Mouse (Mus musculus): ENCODE data around the gene Myo1d. TPM values are rescaled to one million over a fixed set of nuclear protein-coding genes. Genes with fewer than 3 reads are reported as not detected.

Gene Myo1d
- polyA plus RNA-seq, 2 experiments = 3.3 to 7.5 TPM

- H3K36me3 ChIP-seq (replicated peaks; ENCODE audit: control insufficient read depth, insufficient read depth, low read depth) = peaks cover 57% of the 10 kb centered on the region
- H3K27ac ChIP-seq = no peak overlapping the region
- H3K27me3 ChIP-seq (ENCODE audit: control insufficient read depth, insufficient read depth, low read length) = no peaks in the 10 kb centered on the region
Measured at GRCm38 (mm10) chr11:80446916-80447315, 332.9 kb downstream of the Myo1d start.

More at GRCm38 (mm10) chr11:80446916-80447315, 332.9 kb downstream of the Myo1d start:
- no peaks in the 10 kb centered on the region for H3K4me1 ChIP-seq (replicated peaks; ENCODE audit: control insufficient read depth in 2 of 2, insufficient read depth in 2 of 2, low read length in 1 of 2)
- H3K9ac ChIP-seq (replicated peaks) = no peak overlapping the region
- ATAC-seq (ENCODE audit: insufficient read depth) = no peak
- no peak overlapping the region for H3K4me2 ChIP-seq (ENCODE audit: low read depth)
- TF ChIP-seq CTCF (IDR thresholded peaks at IDR 0.05; ENCODE audit: low read depth) (no peak), EP300 (IDR thresholded peaks at IDR 0.05; ENCODE audit: low read depth) (no peak)
- no peaks in the 10 kb centered on the region for H3K9me3 ChIP-seq (ENCODE audit: control insufficient read depth, low read length)
- WGBS (ENCODE audit: insufficient replicate concordance) = 80% methylated on average over 3 of the region's 3 CpGs
- no peak for DNase-seq (ENCODE audit: low read depth in 3 of 3, low spot score in 3 of 3)
- no peak overlapping the region for H3K4me3 ChIP-seq (ENCODE audit: insufficient read depth in 1 of 2, low read depth in 2 of 2, low read length in 2 of 2)

Other genes starting within 250 kb of the Myo1d start
- gene Tmem98, start 30.1 kb upstream of the Myo1d start, polyA plus RNA-seq (2012; rRNA removed) = 5.3 and 5.5 TPM in 2 replicates
- 7.3 and 9.5 TPM in 2 replicates for gene Tmem98, start 30.1 kb upstream of the Myo1d start, polyA plus RNA-seq (2014; fragmentation: Nextera tagmentation; extraction: Ambion mirVana)
- not detected in 2 replicates for gene Spaca3, start 78.3 kb upstream of the Myo1d start, polyA plus RNA-seq (2012; rRNA removed)
- gene Spaca3, start 78.3 kb upstream of the Myo1d start, polyA plus RNA-seq (2014; fragmentation: Nextera tagmentation; extraction: Ambion mirVana) = 0.11 TPM in 1 of 2 replicates, not detected in the other

Measured in liver, embryonic 14.5 days (tissue).